Mouse (Mus musculus): Measurements from ENCODE around the gene Sgsm1.

- TF ChIP-seq CTCF (IDR thresholded peaks at IDR 0.05; ENCODE audit: control insufficient read depth, insufficient read depth, insufficient replicate concordance, low read depth, low read length) (no peak), POLR2A (IDR thresholded peaks at IDR 0.05; ENCODE audit: control insufficient read depth, low read depth, low read length) (no peak)
Measured at GRCm38 (mm10) chr5:113281557-113281956, 29.0 kb downstream of the Sgsm1 start.

Measured in testis, adult 2 months (tissue).